Mouse (Mus musculus): ENCODE measurements around the gene 5330417C22Rik. TPM values are rescaled to one million over a fixed set of nuclear protein-coding genes. Genes with fewer than 3 reads are reported as not detected.

5330417C22Rik gene
- total RNA-seq, 2 experiments from 2014 or later = not detected

DNA sequence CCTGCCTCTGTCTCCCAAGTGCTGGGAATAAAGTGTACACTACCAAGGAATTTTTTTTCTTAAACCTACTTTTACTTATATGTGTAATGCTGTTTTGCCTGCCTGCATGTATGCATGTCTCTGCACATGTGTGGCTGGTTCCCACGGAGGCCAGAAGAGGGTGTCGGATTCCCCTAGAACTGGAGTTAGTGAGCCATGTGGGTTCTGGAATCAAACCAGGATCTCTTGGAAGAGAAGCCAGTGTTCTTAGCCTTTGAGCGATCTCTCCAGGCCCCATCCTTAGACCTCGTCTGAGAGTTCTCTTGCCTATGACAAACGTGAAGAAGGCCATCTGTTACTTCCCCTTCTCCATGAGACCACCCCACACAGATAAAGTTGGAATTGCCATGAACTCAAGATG is 60.8 kb downstream of the 5330417C22Rik start:
- no peak for ATAC-seq (replicated peaks; ENCODE audit: low FRiP score, low TSS enrichment, poor library complexity, severe bottlenecking)

- ATAC-seq (replicated peaks; ENCODE audit: low FRiP score, low TSS enrichment, poor library complexity, severe bottlenecking) = no peak
Measured at GRCm38 (mm10) chr3:108474969-108475368, 61.4 kb downstream of the 5330417C22Rik start.

- 0 out of 2 replicates have a peak, but pooled peaks have one; percentile 24 for ATAC-seq (replicated peaks; ENCODE audit: low FRiP score, low TSS enrichment, poor library complexity, severe bottlenecking)
Measured at GRCm38 (mm10) chr3:108467760-108468159, 68.6 kb downstream of the 5330417C22Rik start.

DNA sequence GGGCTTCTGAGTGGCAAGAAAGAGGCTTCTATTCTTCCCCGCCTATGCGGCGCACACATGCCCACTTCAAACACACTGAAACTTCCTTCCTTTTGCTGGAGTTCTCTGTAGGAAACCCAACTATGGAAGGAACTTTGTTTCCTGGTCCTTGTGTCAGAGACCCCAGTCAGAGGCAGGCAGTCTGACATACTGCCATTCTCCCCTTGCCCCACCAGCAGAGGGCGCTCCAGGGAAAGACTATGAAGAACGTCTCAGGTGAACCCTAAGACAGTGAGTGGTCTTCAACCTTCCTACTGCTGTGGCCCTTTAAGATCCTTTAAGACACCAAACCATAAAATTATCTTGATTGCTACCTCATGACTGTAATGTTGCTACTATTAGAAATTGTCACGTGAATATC is 69.9 kb downstream of the 5330417C22Rik start:
- 0 out of 2 replicates have a peak, but pooled peaks have one; percentile 41 for ATAC-seq (replicated peaks; ENCODE audit: low FRiP score, low TSS enrichment, poor library complexity, severe bottlenecking)

- ATAC-seq (replicated peaks; ENCODE audit: low FRiP score, low TSS enrichment, poor library complexity, severe bottlenecking) = peak; percentile 66
Measured at GRCm38 (mm10) chr3:108458866-108459265, 77.5 kb downstream of the 5330417C22Rik start.

DNA sequence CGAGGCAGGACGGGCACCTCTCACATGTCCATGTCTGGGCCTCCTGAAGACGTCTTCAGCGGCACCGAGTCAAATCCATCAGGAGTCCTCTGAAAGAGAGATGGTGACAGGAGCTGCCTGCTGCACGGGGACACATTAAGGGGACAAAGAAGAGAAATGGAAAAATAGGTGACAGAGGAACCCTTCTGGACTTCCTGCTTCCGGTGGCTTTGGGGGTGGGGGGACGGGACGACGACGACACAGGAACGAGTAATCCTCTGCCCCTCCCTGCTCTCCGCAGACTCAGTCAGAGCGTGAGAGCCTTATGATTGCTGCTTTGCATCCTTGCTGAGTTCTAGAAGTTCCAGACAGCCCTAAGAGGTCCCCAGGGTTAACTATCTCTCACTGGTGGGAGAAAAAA is 78.0 kb downstream of the 5330417C22Rik start:
- ATAC-seq (replicated peaks; ENCODE audit: low FRiP score, low TSS enrichment, poor library complexity, severe bottlenecking) = 0 out of 2 replicates have a peak, but pooled peaks have one; percentile 57

- no peak for ATAC-seq (replicated peaks; ENCODE audit: low FRiP score, low TSS enrichment, poor library complexity, severe bottlenecking)
Measured at GRCm38 (mm10) chr3:108454172-108454571, 82.2 kb downstream of the 5330417C22Rik start.

DNA sequence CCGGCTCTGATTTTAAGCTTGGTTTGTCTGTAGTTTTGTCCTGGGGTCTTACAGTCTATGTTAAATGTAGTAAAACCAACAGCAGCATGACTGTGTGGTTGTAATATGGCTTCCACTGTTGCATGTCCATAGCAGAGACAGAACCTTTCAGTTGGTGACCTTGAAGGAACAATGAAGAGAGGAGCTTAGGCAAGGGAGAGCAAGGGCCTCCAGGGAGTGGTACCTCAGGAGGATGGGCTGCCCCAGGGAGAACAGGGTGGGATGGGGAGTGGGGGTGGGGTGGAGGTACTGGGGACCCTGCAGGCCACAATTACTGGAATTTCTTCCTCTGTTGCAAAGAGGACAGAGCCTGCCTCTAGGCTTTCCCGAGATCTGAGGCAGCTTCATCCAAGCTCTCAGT is 84.4 kb downstream of the 5330417C22Rik start:
- ATAC-seq (replicated peaks; ENCODE audit: low FRiP score, low TSS enrichment, poor library complexity, severe bottlenecking) = no peak

- no peak for ATAC-seq (replicated peaks; ENCODE audit: low FRiP score, low TSS enrichment, poor library complexity, severe bottlenecking)
Measured at GRCm38 (mm10) chr3:108445366-108445705, 91.0 kb downstream of the 5330417C22Rik start.

- ATAC-seq (replicated peaks; ENCODE audit: low FRiP score, low TSS enrichment, poor library complexity, severe bottlenecking) = peak; percentile 94
Measured at GRCm38 (mm10) chr3:108444698-108445365, 91.5 kb downstream of the 5330417C22Rik start, which contains the start of gene Sars. Gene Sars, minus strand, starts transcription at chr3:108445209.

DNA sequence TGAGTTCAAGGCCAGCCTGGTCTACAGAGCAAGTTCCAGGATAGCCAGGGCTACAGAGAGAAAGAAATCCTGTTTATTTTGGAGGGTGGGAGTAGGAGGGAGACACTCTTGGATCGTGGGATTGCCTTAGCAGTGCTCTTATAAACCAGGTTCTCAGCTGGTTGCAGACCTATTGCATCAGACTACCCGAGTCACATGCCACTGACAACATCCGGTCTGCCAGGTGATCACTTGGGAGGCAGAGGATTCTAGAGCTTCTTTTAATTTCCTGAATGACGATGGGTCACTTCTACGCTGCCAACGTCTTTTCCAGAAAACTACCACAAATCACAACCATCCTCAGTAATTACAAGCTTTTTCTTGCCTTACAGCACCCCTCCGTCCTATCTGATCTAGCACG is 92.3 kb downstream of the 5330417C22Rik start:
- ATAC-seq (replicated peaks; ENCODE audit: low FRiP score, low TSS enrichment, poor library complexity, severe bottlenecking) = peak; percentile 77

- ATAC-seq (replicated peaks; ENCODE audit: low FRiP score, low TSS enrichment, poor library complexity, severe bottlenecking) = no peak
Measured at GRCm38 (mm10) chr3:108436380-108436714, 100.0 kb downstream of the 5330417C22Rik start.

DNA sequence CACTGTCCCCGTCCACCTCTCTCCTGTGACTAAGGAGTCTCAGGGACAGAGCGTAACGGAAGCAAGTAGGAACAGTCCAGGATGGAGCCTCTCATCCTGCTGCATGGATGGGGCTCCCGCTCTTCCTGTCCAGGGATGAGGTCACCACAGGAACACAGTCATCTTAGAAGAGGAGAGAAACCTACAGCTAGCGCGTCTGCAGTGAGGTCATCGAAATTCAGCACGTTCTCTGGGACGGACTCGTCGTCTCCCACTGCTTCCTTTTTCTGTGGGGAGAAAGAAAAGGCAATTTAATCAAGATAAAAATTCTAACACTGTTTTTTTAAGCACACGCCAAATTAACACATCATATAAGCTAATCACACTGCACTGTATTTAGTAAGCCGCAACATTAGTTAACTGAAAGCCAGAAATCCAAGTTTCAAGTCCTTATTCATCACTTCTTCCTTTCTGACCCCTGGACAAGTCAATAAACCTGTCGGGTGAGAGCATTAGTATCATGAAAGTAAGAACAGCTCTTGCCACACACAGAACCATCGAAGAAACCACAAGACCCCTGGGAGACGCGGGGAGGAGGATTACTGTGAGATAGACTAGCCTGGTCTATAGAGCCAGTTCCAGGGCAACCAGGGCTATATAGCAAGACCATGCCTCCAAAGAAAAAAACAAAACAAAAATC is 100.5 kb downstream of the 5330417C22Rik start:
- ATAC-seq (replicated peaks; ENCODE audit: low FRiP score, low TSS enrichment, poor library complexity, severe bottlenecking) = no peak

- ATAC-seq (replicated peaks; ENCODE audit: low FRiP score, low TSS enrichment, poor library complexity, severe bottlenecking) = no peak
Measured at GRCm38 (mm10) chr3:108433881-108434495, 102.3 kb downstream of the 5330417C22Rik start.

DNA sequence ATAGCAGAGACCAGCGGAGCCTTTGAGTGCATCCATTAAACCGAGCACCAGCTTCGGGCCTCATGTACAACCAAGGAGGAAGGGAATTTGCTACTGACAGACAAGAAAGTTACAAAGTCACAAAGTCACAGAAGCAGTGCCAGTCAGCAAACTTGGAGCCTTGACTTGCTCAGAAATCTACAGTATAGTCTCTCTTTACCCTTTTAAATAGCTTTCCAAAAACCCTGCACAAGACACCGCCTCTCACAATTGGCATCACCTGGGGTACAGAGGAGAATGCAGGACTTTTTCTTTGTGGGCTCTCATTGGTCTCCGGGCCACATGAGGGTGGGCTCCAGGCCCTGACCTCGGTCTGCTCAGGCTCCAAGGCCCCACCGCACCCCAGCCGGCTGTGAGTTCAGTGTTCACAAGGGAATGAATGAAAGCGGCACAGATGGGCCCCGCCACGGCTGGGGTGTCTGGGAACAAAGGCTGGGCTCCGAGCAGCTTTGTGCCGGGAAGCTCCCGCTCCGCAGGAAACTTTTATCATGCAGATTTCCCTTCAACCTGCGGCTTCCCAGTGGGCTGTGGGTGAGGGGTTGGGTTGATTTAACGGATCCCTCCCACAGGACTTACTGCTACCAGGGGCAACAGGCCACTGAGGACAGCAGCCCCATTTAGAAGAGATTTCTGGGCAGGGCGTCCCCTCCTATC is 103.0 kb downstream of the 5330417C22Rik start:
- no peak for ATAC-seq (replicated peaks; ENCODE audit: low FRiP score, low TSS enrichment, poor library complexity, severe bottlenecking)

GRCm38 (mm10) chr3:108432542-108433187 is 103.7 kb downstream of the 5330417C22Rik start:
- no peak for ATAC-seq (replicated peaks; ENCODE audit: low FRiP score, low TSS enrichment, poor library complexity, severe bottlenecking)

DNA sequence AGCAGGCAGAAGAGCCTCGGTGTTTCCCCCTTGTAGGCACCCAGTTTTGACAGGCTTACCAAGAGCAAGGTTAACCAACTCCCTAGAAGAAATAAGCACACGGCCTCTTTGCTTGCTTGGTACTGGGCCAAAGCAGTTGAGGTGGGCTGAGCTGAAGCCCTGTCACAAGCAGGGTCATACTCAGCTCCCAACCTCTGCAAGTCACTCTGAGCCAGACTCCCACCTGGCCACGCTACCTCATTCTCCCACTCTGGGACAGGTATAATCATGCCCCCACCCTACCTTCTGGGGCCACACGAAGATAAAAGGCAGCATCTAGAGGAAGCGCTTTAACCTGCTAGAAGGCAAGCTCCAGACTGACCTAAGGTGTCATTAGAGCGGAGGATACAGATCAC is 110.7 kb downstream of the 5330417C22Rik start:
- no peak for ATAC-seq (replicated peaks; ENCODE audit: low FRiP score, low TSS enrichment, poor library complexity, severe bottlenecking)

- no peak for ATAC-seq (replicated peaks; ENCODE audit: low FRiP score, low TSS enrichment, poor library complexity, severe bottlenecking)
Measured at GRCm38 (mm10) chr3:108424944-108425623, 111.3 kb downstream of the 5330417C22Rik start.

Data from megakaryocyte-erythroid progenitor cell, adult 5-6 weeks (primary cell).